Mouse (Mus musculus) cerebellum, adult 8-10 months (tissue): Measurements from ENCODE around the gene 4430402I18Rik.

Experiments
- DNase-seq: peaks from one replicate; pipeline ENCODE4 v3.0.0; 2022

The 4430402I18Rik gene

DNA sequence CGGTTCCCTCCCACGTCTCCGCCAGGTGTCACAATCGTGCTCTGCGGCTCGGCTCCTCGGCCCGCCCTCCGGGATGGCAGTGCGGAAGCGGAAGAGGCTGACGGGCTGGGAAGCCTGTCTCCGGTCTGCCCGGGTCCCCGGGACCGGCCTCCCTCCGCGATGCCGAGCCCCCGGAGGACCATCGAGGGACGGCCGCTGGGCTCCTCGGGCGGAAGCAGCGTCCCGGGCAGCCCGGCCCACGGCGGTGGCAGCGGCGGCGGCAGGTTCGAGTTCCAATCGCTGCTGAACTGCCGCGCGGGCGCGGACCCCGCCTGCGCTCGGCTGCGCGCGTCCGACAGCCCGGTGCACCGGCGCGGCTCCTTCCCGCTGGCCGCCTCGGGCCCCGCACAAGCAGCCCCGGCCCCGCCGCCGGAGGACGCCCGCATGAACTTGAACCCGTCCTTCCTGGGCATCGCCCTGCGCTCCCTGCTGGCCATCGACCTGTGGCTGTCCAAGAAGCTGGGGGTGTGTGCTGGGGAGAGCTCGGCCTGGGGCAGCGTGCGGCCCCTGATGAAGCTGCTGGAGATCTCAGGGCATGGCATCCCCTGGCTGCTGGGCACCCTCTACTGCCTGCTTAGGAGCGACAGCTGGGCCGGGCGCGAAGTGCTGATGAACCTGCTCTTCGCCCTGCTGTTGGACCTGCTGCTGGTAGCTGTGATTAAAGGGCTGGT is 3.6 kb downstream of the 4430402I18Rik start, which contains the start of gene Plpp6:
Gene Plpp6, plus strand, starts transcription at position 112 of the 710 bp plus-strand sequence.
- DNase-seq, result peak; percentile 85

- no peak for DNase-seq
These were observed 4.1 kb downstream of the 4430402I18Rik start for GRCm38 (mm10) chr19:28963513-28963841.

GRCm38 (mm10) chr19:28963113-28963512 is 4.5 kb downstream of the 4430402I18Rik start:
- DNase-seq, result no peak

DNA sequence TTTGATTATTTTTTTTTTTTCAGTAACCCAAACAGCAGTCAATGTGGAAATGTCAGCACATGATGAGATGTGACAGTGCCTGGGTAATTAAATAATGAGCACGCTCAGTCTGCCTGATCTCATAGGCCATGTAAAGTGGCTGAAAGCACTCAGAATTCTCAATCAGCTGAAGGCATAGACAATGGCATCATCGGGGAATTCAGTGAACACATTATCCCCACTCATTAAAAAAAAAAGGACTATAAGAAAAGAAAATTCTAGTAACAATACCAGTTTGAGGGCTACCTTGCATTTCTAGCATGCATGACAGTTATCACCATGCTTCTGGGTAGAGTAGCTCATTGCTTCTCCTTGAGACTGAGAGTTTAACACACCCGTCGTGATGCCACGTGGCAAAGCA is 16.3 kb downstream of the 4430402I18Rik start:
- no peak for DNase-seq

DNA sequence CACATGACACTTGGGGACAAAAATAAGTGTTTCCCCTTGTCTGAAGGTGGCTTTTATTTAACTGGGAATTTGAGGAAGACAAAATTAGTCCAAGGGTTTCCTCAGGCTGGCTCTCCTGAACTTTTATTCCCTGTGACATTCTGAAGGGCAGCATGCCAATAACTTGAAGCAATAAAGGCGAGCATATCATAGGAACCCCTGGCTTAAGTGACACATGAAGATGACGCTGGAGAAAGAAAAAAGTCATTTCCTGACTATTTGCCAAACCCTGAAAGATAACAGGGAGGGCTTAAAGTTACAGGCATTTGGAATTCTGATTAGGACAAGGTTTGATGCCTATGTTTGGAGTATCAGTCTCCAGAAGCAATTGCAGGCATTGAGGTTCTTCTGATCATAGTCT is 20.3 kb downstream of the 4430402I18Rik start:
- DNase-seq, result no peak

DNA sequence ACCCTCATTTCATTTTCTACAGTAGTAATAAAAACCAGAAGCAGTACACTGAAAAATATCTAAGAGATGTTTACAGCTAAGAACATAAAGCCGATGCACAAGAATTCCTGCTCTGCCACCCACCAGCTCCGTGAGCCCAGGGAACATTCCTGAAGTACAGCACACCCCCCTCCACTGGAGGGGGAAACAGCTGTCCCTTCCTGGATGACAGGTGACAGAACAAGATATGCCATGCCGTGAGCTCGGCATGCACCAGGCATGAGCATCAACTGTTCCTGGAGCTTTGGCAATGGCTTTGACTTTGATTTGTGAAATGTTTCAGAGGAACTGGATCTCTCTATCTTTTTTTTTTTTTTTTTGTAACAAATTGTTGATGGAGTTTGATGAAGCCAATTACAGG is 20.8 kb downstream of the 4430402I18Rik start:
- no peak for DNase-seq

DNA sequence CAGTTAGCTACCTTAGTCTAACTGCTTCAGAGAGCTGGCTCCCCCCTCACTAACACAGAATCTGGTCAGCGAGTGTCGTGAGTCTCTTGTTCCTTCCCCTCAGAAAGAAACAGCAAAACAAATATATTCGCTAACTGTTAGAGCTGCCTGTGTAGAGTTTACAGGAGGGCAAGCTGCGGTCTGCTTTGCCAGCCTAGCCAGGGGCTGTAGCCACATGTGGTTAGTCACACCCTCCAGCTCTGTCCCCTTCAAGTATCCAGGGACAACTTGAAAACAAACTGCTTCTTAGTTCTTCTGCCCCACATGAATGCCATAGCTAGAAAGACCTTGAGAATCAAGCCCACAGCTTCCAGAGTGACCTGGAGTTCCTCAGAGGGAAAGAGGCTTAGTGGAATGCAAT is 26.3 kb downstream of the 4430402I18Rik start:
- no peak for DNase-seq

DNA sequence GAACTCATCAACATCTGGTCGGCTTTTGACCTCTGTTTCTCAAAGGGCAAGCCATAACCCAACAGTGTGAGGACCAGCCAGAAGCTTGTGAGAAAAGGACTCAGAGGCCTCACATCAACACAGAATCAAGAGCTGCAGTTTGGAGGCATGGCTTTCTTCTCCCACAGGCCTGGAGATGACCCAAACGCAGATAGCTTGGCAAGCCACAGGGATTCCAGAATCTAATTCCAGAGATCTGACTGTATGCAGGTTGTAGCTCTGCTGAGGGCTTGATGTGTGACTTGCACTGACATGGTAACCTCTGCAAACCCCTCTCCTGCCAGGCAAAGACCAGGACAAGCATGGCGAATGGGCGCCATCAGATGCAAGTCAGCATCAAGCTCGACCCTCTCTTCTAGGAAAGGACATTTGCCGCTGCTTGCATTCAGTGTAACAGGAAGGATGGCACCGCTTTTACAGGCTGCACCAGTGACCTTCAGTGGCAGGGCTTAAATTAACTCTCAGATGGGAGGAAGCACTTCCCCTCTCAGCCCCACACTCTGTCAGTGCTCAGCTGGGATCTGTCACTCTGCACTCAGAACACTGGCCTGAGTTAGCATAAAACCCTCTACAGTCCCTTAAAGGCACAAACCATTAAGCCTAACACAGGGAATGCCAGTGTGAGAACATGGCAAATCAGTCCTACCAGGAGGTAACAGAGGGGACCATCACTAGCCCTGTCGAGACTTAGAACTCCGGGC is 27.3 kb downstream of the 4430402I18Rik start:
- DNase-seq, result no peak

DNA sequence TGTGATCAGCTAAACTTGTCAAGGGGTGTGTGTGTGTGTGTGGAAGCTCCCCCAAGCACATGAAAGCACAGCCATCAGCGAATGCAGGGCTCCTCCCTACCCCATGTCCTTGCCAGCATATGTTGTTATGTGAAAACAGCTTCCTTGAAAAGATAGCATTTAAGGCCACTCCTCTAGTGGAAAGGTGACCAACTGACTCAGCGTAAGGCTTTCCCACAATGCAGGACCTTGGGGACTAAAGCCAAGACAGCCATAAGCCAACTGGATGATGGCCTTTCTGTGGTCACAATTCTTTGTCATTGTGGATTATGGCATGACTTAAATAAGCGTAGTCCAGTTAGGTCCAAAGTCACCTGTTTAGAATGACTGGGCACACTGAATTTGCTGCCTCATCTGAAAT is 32.7 kb downstream of the 4430402I18Rik start:
- no peak for DNase-seq

- no peak for DNase-seq
These were observed 38.6 kb downstream of the 4430402I18Rik start for GRCm38 (mm10) chr19:28929034-28929433.

GRCm38 (mm10) chr19:28927396-28927795 is 40.2 kb downstream of the 4430402I18Rik start:
- no peak for DNase-seq

DNA sequence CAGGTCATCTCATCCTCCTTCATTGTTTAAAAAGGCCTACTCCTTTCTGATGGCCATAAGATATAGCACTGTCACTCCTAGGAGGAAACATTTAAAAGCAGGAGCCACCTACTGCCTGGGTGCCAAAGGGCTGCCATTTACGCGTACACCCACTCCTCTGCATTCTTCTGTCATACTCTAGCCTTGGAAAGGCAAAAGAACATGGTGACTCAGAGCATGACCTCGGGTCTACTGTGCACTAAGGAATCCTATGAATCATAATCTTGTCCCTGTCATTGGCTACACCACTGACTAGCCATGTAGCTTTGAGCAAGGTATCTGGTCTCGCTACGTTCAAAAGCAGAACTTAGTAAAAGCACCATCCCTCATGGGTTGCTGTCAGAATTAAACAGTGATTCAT is 41.2 kb downstream of the 4430402I18Rik start:
- no peak for DNase-seq

DNA sequence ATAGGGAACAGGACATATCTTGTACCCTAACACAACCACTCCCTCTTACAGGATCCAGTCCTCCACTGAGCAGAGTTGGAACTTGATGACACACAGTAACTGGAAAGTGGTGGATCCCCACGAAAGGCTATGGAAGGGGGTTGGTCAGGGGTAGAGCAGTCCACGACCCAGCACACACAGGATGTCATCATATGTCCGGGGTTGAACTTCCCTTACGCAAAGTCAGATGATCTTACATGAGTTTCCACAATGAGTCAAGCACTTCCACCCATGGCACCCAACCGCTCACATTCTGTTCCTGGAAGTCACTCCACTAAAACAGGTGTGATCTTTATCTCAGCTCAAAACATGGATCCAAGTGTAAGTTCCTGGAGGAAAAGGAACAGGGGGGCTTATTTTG is 49.8 kb downstream of the 4430402I18Rik start:
- no peak for DNase-seq

DNA sequence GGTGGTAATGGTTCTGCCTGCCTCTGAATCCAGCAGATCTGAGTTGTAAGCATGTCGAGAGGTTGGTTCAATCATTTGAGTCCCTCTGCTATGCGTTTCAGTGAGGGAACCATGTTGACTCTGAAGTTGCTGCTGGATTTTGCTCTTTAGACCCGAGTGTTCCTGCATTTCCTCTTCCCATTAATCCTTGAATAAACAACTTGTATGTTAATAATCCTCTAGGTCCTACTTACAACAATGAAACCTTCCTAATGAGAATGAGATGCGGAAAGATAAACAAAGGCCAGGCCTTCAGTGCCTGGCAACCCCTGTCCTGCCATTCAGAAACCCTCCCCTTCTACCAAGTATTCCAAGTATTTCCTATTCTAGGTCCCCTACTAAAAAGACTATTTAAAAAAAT is 51.1 kb downstream of the 4430402I18Rik start:
- no peak for DNase-seq

GRCm38 (mm10) chr19:28915602-28916250 is 51.9 kb downstream of the 4430402I18Rik start:
- DNase-seq, result no peak

GRCm38 (mm10) chr19:28914598-28914997 is 53.0 kb downstream of the 4430402I18Rik start:
- no peak for DNase-seq

- no peak for DNase-seq
These were observed 58.9 kb downstream of the 4430402I18Rik start for GRCm38 (mm10) chr19:28908693-28909092.

DNA sequence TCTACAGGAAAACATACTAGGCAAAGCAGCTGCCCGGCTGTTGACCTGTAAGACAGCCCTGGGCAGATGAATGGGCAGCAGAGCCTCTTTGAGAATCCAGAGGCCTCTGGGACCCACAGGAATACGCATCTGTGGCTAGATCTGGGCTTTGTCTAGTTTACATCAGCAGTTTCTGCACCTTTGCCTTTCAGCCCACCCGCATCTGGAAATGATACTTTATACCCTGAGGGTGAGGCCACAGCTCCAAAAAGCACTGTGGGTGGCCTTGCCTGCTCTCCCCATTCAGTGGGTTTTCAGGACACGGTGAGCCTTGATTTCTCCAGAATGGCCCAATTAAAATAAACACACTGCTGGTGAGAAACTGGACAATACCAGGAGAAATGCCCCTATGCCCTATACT is 59.4 kb downstream of the 4430402I18Rik start:
- DNase-seq, result no peak

DNA sequence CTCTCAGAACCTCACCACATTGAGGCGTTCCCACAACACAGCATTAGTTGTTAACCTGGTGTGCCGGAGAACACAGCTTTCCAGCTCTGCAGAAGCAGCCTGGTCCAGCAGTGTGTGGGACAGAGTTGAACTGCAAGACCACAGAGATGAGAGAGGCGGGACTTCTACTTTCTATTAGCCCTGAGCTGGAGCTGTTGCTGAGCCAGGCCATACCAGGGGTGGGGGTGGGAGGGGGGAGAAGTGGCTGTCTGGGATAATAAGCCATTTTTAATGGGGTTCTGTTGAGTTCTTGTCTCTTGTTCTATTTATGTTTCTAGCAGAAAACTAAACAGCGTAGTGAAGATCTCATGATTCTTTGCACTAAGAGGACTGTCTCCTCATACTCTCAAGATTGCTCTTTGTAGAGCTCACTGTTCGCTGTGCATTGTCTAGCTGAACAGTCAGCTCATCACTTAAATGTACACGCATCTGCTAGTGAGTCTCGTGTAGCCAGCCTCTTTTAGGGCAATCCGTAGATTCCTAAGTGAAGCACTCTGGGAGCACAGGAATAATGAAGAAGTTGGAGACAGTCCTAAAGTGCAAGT is 64.0 kb downstream of the 4430402I18Rik start:
- no peak for DNase-seq

- DNase-seq, result no peak
These were observed 64.8 kb downstream of the 4430402I18Rik start for GRCm38 (mm10) chr19:28902806-28903205.

DNA sequence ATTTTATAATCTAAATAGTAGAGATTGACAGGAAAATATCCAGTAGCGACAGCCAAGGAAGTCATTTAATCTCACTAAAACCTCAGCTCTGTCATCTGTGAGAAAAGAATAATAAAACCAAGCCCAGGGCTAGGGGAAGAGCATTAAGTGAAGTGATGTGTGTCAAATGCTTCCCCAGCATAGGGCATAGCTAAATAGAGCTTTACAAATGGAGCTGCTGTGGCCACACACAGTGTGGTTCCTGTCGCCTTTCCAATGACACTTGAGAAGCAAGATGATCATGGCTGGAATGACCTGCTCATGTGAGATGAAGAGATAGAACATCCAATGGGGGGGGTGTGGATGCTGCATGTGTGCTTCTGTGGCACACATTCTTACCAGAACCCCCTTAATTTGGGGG is 65.5 kb downstream of the 4430402I18Rik start:
- DNase-seq, result no peak

DNA sequence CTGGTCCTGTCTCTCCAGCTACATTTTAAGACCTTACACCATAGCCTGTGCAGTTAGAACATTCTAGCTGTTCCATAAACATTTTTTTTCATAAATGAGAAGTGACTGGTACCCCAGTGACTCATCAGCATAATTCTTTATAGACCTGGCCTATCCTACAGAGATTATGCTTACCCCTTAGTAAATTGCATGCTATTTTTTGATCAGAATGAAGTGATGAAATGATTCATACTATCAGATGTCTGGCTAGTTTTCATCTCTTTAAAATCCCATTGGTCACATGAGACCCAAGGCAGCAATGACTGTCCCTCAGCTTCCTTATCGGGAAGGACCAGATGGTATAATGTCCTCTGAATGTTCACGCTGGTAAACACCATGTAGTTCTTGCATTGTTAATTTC is 66.8 kb downstream of the 4430402I18Rik start:
- DNase-seq, result no peak

DNA sequence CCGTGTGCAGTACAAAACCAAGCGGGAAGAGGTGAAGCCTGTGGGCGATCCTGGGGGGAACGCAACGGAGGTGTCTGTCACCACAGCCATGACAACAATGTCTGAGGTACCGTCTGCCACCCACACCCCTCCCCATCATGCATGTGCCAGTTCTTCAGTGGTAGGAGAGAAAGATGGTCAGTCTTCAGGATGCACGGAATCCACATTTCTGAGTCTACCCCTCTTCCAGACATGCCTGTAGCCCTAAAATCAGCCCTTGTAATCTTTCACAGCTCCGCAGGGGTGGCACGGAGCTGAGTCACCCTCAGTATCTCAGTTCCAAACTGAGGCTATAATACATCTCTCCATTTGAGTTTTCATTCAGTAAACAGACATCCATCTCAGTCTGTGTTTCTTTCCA is 70.1 kb downstream of the 4430402I18Rik start:
- no peak for DNase-seq

GRCm38 (mm10) chr19:28896639-28897038 is 71.0 kb downstream of the 4430402I18Rik start:
- DNase-seq, result no peak
